Mouse (Mus musculus): ENCODE results near the gene H2-M10.6. TPM values are rescaled to one million over a fixed set of nuclear protein-coding genes. Genes with fewer than 3 reads are reported as not detected.
"Not testable (repeated sequence)": the region's sequence is repeated elsewhere in the genome, so short reads cannot be mapped to it uniquely, and the experiment has no call there.

Gene H2-M10.6
- polyA plus RNA-seq, 1 experiment from 2014 or later = not detected

- Histone ChIP-seq H3K4me1 (no peaks in the 10 kb centered on the region), H3K4me3 (no peak overlapping the region), H3K4me2 (no peak overlapping the region), H3K36me3 (no peaks in the 10 kb centered on the region), H3K9me3 (no peaks in the 10 kb centered on the region), H3K27me3 (replicated peaks) (0 out of 2 replicates have a peak, but pooled peaks cover 4% of the 10 kb centered on the region), H3K9ac (no peak overlapping the region), H3K27ac (replicated peaks) (no peak overlapping the region)
- 14% methylated on average over 4 of the region's 4 CpGs for WGBS
- ATAC-seq (ENCODE audit: extremely low read depth, insufficient number of reproducible peaks, low FRiP score, low TSS enrichment) = no peak
These were observed 13.6 kb downstream of the H2-M10.6 start for GRCm38 (mm10) chr17:36825525-36825924.

- not testable (repeated sequence) for ATAC-seq (ENCODE audit: extremely low read depth, insufficient number of reproducible peaks, low FRiP score, low TSS enrichment); H3K36me3 ChIP-seq; H3K9me3 ChIP-seq; H3K27ac ChIP-seq (replicated peaks); H3K4me3 ChIP-seq; H3K4me2 ChIP-seq; H3K27me3 ChIP-seq (replicated peaks); H3K9ac ChIP-seq; H3K4me1 ChIP-seq
- 14% methylated on average over 5 of the region's 5 CpGs for WGBS
These were observed 14.0 kb downstream of the H2-M10.6 start for GRCm38 (mm10) chr17:36826002-36826401.

GRCm38 (mm10) chr17:36828488-36828887 is 16.5 kb downstream of the H2-M10.6 start:
- H3K27ac ChIP-seq (replicated peaks) = no peak overlapping the region
- H3K9me3 ChIP-seq = no peaks in the 10 kb centered on the region
- no peaks in the 10 kb centered on the region for H3K36me3 ChIP-seq
- H3K27me3 ChIP-seq (replicated peaks) = peaks cover 4% of the 10 kb centered on the region; the same call in 1 of the 2 replicates
- 79% methylated on average over 2 of the region's 2 CpGs for WGBS
- no peak overlapping the region for H3K9ac ChIP-seq
- no peak for ATAC-seq (ENCODE audit: extremely low read depth, insufficient number of reproducible peaks, low FRiP score, low TSS enrichment)
- H3K4me2 ChIP-seq = no peak overlapping the region
- no peaks in the 10 kb centered on the region for H3K4me1 ChIP-seq
- H3K4me3 ChIP-seq = no peak overlapping the region

- WGBS = 65% methylated on average over 3 of the region's 3 CpGs
- ATAC-seq (ENCODE audit: extremely low read depth, insufficient number of reproducible peaks, low FRiP score, low TSS enrichment) = no peak
- Histone ChIP-seq H3K9ac (no peak overlapping the region), H3K9me3 (no peaks in the 10 kb centered on the region), H3K36me3 (no peaks in the 10 kb centered on the region), H3K4me2 (no peak overlapping the region), H3K27me3 (replicated peaks) (peaks cover 4% of the 10 kb centered on the region; the same call in 1 of the 2 replicates), H3K4me3 (no peak overlapping the region), H3K4me1 (no peaks in the 10 kb centered on the region), H3K27ac (replicated peaks) (no peak overlapping the region)
These were observed 18.5 kb downstream of the H2-M10.6 start for GRCm38 (mm10) chr17:36830470-36830869.

GRCm38 (mm10) chr17:36832694-36833093 is 20.7 kb downstream of the H2-M10.6 start:
- H3K27me3 ChIP-seq (replicated peaks) = peaks cover 4% of the 10 kb centered on the region; the same call in 1 of the 2 replicates
- peaks cover 11% of the 10 kb centered on the region for H3K4me1 ChIP-seq
- H3K9ac ChIP-seq = no peak overlapping the region
- H3K9me3 ChIP-seq = no peaks in the 10 kb centered on the region
- ATAC-seq (ENCODE audit: extremely low read depth, insufficient number of reproducible peaks, low FRiP score, low TSS enrichment) = no peak
- no peak overlapping the region for H3K4me3 ChIP-seq
- no peak overlapping the region for H3K4me2 ChIP-seq
- H3K36me3 ChIP-seq = no peaks in the 10 kb centered on the region
- WGBS = 53% methylated on average over 4 of the region's 4 CpGs
- H3K27ac ChIP-seq (replicated peaks) = no peak overlapping the region

- Histone ChIP-seq H3K4me1 (peaks cover 25% of the 10 kb centered on the region), H3K27ac (replicated peaks) (peak overlapping the region; percentile 96), H3K9me3 (no peaks in the 10 kb centered on the region), H3K36me3 (peaks cover 3% of the 10 kb centered on the region; the same call in 1 of the 2 replicates), H3K4me2 (peak overlapping the region; percentile 73), H3K9ac (peak overlapping the region; percentile 95; the same call in 1 of the 2 replicates), H3K27me3 (replicated peaks) (no peaks in the 10 kb centered on the region; the same call in 1 of the 2 replicates), H3K4me3 (peak overlapping the region; percentile 80)
- ATAC-seq (ENCODE audit: extremely low read depth, insufficient number of reproducible peaks, low FRiP score, low TSS enrichment) = no peak
- 26% methylated on average over 12 of the region's 12 CpGs for WGBS
These were observed 23.8 kb downstream of the H2-M10.6 start for GRCm38 (mm10) chr17:36835591-36836426.

GRCm38 (mm10) chr17:36836427-36836812 is 24.4 kb downstream of the H2-M10.6 start:
- WGBS = 16% methylated on average over 3 of the region's 3 CpGs
- peak overlapping the region; percentile 73 for H3K4me2 ChIP-seq
- H3K4me3 ChIP-seq = peak overlapping the region; percentile 80
- H3K9ac ChIP-seq = peak overlapping the region; percentile 95
- no peak for ATAC-seq (ENCODE audit: extremely low read depth, insufficient number of reproducible peaks, low FRiP score, low TSS enrichment)
- H3K27ac ChIP-seq (replicated peaks) = peak overlapping the region; percentile 96
- peaks cover 3% of the 10 kb centered on the region; the same call in 1 of the 2 replicates for H3K36me3 ChIP-seq
- no peaks in the 10 kb centered on the region; the same call in 1 of the 2 replicates for H3K27me3 ChIP-seq (replicated peaks)
- peaks cover 25% of the 10 kb centered on the region for H3K4me1 ChIP-seq
- no peaks in the 10 kb centered on the region for H3K9me3 ChIP-seq

- WGBS = under 1% methylated on average over 58 of the region's 58 CpGs
- H3K27me3 ChIP-seq (replicated peaks) = no peaks in the 10 kb centered on the region; the same call in 1 of the 2 replicates
- peak within 1 kb of the TSS; percentile 80 for H3K4me3 ChIP-seq
- H3K4me2 ChIP-seq = peak within 1 kb of the TSS; percentile 73
- no peaks in the 10 kb centered on the region for H3K9me3 ChIP-seq
- H3K9ac ChIP-seq = peak within 1 kb of the TSS; percentile 95
- H3K36me3 ChIP-seq = peaks cover 7% of the 10 kb centered on the region; the same call in 1 of the 2 replicates
- H3K4me1 ChIP-seq = peaks cover 25% of the 10 kb centered on the region
- peak within 1 kb of the TSS; percentile 96 for H3K27ac ChIP-seq (replicated peaks)
- ATAC-seq (ENCODE audit: extremely low read depth, insufficient number of reproducible peaks, low FRiP score, low TSS enrichment) = peak; percentile 98
These were observed 25.1 kb downstream of the H2-M10.6 start, which contains the start of gene Trim26 for GRCm38 (mm10) chr17:36836874-36837647. TSS of gene Trim26 (plus strand) at chr17:36837134.

- Histone ChIP-seq H3K4me2 (no peak overlapping the region), H3K9ac (no peak overlapping the region), H3K4me1 (peaks cover 39% of the 10 kb centered on the region), H3K9me3 (no peaks in the 10 kb centered on the region), H3K27ac (replicated peaks) (no peak overlapping the region), H3K36me3 (peaks cover 14% of the 10 kb centered on the region), H3K27me3 (replicated peaks) (no peaks in the 10 kb centered on the region), H3K4me3 (no peak overlapping the region)
- WGBS = 76% methylated on average over 5 of the region's 5 CpGs
- no peak for ATAC-seq (ENCODE audit: extremely low read depth, insufficient number of reproducible peaks, low FRiP score, low TSS enrichment)
These were observed 27.0 kb downstream of the H2-M10.6 start for GRCm38 (mm10) chr17:36839001-36839400.

GRCm38 (mm10) chr17:36839931-36840330 is 28.0 kb downstream of the H2-M10.6 start:
- Histone ChIP-seq H3K4me2 (no peak overlapping the region), H3K4me3 (no peak overlapping the region), H3K9ac (no peak overlapping the region), H3K4me1 (peaks cover 49% of the 10 kb centered on the region), H3K36me3 (peaks cover 14% of the 10 kb centered on the region), H3K27ac (replicated peaks) (no peak overlapping the region), H3K9me3 (no peaks in the 10 kb centered on the region), H3K27me3 (replicated peaks) (no peaks in the 10 kb centered on the region)
- no peak for ATAC-seq (ENCODE audit: extremely low read depth, insufficient number of reproducible peaks, low FRiP score, low TSS enrichment)
- WGBS = 66% methylated on average over 3 of the region's 3 CpGs

GRCm38 (mm10) chr17:36840961-36841445 is 29.0 kb downstream of the H2-M10.6 start:
- H3K4me2 ChIP-seq = no peak overlapping the region
- no peak overlapping the region for H3K4me3 ChIP-seq
- no peaks in the 10 kb centered on the region for H3K27me3 ChIP-seq (replicated peaks)
- H3K36me3 ChIP-seq = peaks cover 15% of the 10 kb centered on the region
- no peaks in the 10 kb centered on the region for H3K9me3 ChIP-seq
- H3K4me1 ChIP-seq = peaks cover 52% of the 10 kb centered on the region
- no peak for ATAC-seq (ENCODE audit: extremely low read depth, insufficient number of reproducible peaks, low FRiP score, low TSS enrichment)
- no peak overlapping the region for H3K9ac ChIP-seq
- H3K27ac ChIP-seq (replicated peaks) = no peak overlapping the region
